Mouse (Mus musculus) heart, embryonic 14.5 days (tissue): ENCODE measurements at regions not wholly inside any gene's neighbourhood (a gene's known extent, or its start where the extent isn't known, plus 50 kb on each side); places are given as distances from the start of the nearest gene placed in this dataset.

Experiments
- ATAC-seq: fragments of 200-750 bp; cut with Nextera tagmentation; 2 replicates; pipeline ENCODE4 v1.8.0; 2017; ENCODE audit warnings: low read depth, moderate TSS enrichment; ENCODE audit not compliant: insufficient number of reproducible peaks, insufficient read depth, low FRiP score
- H3K27ac ChIP-seq, 2 experiments: fragments of 200-500 bp in 1 of 2; fragments of 300-500 bp in 1 of 2; sonication (generic) in 1 of 2; replicated peaks in 1 of 2; 2 replicates each; pipeline ENCODE4 v1.5.1; 2012 to 2014; ENCODE audit warnings: low read depth in 2 of 2, low read length in 2 of 2, control low read depth in 1 of 2, mild to moderate bottlenecking in 1 of 2, mixed read lengths in 1 of 2; ENCODE audit not compliant: control insufficient read depth in 1 of 2, insufficient read depth in 1 of 2
- H3K27me3 ChIP-seq: fragments of 300-500 bp; sonication (generic); 2 replicates; pipeline ENCODE4 v1.6.1; 2014; ENCODE audit warnings: mild to moderate bottlenecking, low read length, control low read depth; ENCODE audit not compliant: control insufficient read depth, insufficient read depth
- H3K36me3 ChIP-seq: fragments of 300-500 bp; sonication (generic); 2 replicates; pipeline ENCODE4 v1.6.1; 2014; ENCODE audit warnings: mild to moderate bottlenecking, control low read depth, low read length, mixed read lengths; ENCODE audit not compliant: control insufficient read depth, insufficient read depth
- H3K4me1 ChIP-seq, 2 experiments: fragments of 200-500 bp in 1 of 2; fragments of 300-500 bp in 1 of 2; sonication (generic) in 1 of 2; 2 replicates each; pipeline ENCODE4 v1.6.1; 2012 to 2014; ENCODE audit warnings: low read length in 2 of 2, control low read depth in 1 of 2, mixed read lengths in 1 of 2; ENCODE audit not compliant: control insufficient read depth in 2 of 2, insufficient read depth in 2 of 2
- H3K4me2 ChIP-seq: fragments of 300-500 bp; sonication (generic); 2 replicates; pipeline ENCODE4 v1.6.1; 2014; ENCODE audit warnings: mild to moderate bottlenecking, low read length
- H3K4me3 ChIP-seq, 2 experiments: fragments of 200-500 bp in 1 of 2; fragments of 300-500 bp in 1 of 2; sonication (generic) in 1 of 2; 2 replicates each; pipeline ENCODE4 v1.5.1; 2012 to 2014; ENCODE audit warnings: low read length in 2 of 2, mild to moderate bottlenecking in 2 of 2, control low read depth in 1 of 2, low read depth in 1 of 2, moderate library complexity in 1 of 2; ENCODE audit not compliant: control insufficient read depth in 1 of 2, insufficient read depth in 1 of 2
- H3K9ac ChIP-seq: fragments of 300-500 bp; sonication (generic); 2 replicates; pipeline ENCODE4 v1.6.1; 2014; ENCODE audit warnings: mild to moderate bottlenecking, low read length
- H3K9me3 ChIP-seq: fragments of 300-500 bp; sonication (generic); 2 replicates; pipeline ENCODE4 v1.6.1; 2016; ENCODE audit warnings: low read length, control low read depth; ENCODE audit not compliant: control insufficient read depth
- WGBS: fragments of 180-500 bp; shearing (Covaris S2); extraction: QIAGEN DNeasy Blood & Tissue Kit; methylation state at CpG from one replicate; pipeline ENCODE4 v1.1.7; 2014; 5-methylcytosine and 5-hydroxymethylcytosine counted together

- H3K27me3 ChIP-seq: no peaks in the 10 kb centered on the region
- no peaks in the 10 kb centered on the region for H3K36me3 ChIP-seq
- no peak overlapping the region for H3K27ac ChIP-seq
- no peak for ATAC-seq
- H3K4me1 ChIP-seq: no peaks in the 10 kb centered on the region; a peak in 1 of 4 replicates
- 78% methylated on average over 4 of the region's 4 CpGs for WGBS
- H3K4me2 ChIP-seq: no peak overlapping the region
- H3K4me3 ChIP-seq: no peak overlapping the region
- H3K9me3 ChIP-seq: no peaks in the 10 kb centered on the region
- no peak overlapping the region for H3K9ac ChIP-seq
These were observed 63.6 kb downstream of the 4930564D02Rik start for GRCm38 (mm10) chr3:105130228-105130627.

GRCm38 (mm10) chr3:105131053-105131452, 64.4 kb downstream of the 4930564D02Rik start:
- Histone ChIP-seq H3K4me3 (no peak overlapping the region), H3K27me3 (no peaks in the 10 kb centered on the region), H3K36me3 (no peaks in the 10 kb centered on the region), H3K9me3 (no peaks in the 10 kb centered on the region), H3K9ac (no peak overlapping the region), H3K27ac (no peak overlapping the region), H3K4me2 (no peak overlapping the region), H3K4me1 (no peaks in the 10 kb centered on the region; a peak in 1 of 4 replicates)
- no peak for ATAC-seq
- 84% methylated on average over 6 of the region's 6 CpGs for WGBS

- no peak for ATAC-seq
- Histone ChIP-seq H3K4me2 (no peak overlapping the region), H3K36me3 (no peaks in the 10 kb centered on the region), H3K4me1 (no peaks in the 10 kb centered on the region), H3K4me3 (no peak overlapping the region), H3K27ac (no peak overlapping the region), H3K9ac (no peak overlapping the region), H3K27me3 (no peaks in the 10 kb centered on the region), H3K9me3 (no peaks in the 10 kb centered on the region)
- 84% methylated on average over 4 of the region's 4 CpGs for WGBS
These were observed 66.4 kb downstream of the 4930564D02Rik start for GRCm38 (mm10) chr3:105133011-105133410.

- Histone ChIP-seq H3K27ac (no peak overlapping the region), H3K4me3 (no peak overlapping the region), H3K9ac (no peak overlapping the region), H3K4me1 (no peaks in the 10 kb centered on the region; a peak in 1 of 4 replicates), H3K4me2 (no peak overlapping the region), H3K27me3 (no peaks in the 10 kb centered on the region), H3K9me3 (no peaks in the 10 kb centered on the region), H3K36me3 (no peaks in the 10 kb centered on the region)
- WGBS: 77% methylated on average over 14 of the region's 14 CpGs
- no peak for ATAC-seq
These were observed 74.7 kb downstream of the 4930564D02Rik start for GRCm38 (mm10) chr3:105141170-105141971.

GRCm38 (mm10) chr3:105142631-105143030, 76.0 kb downstream of the 4930564D02Rik start:
- H3K4me2 ChIP-seq: no peak overlapping the region
- no peak for ATAC-seq
- H3K9ac ChIP-seq: no peak overlapping the region
- H3K27me3 ChIP-seq: no peaks in the 10 kb centered on the region
- no peak overlapping the region for H3K4me3 ChIP-seq
- H3K4me1 ChIP-seq: no peaks in the 10 kb centered on the region; a peak in 1 of 4 replicates
- no peaks in the 10 kb centered on the region for H3K36me3 ChIP-seq
- no peaks in the 10 kb centered on the region for H3K9me3 ChIP-seq
- H3K27ac ChIP-seq: no peak overlapping the region

GRCm38 (mm10) chr3:105151475-105152157, 85.0 kb downstream of the 4930564D02Rik start:
- no peaks in the 10 kb centered on the region for H3K36me3 ChIP-seq
- H3K9me3 ChIP-seq: no peaks in the 10 kb centered on the region
- H3K27me3 ChIP-seq: no peaks in the 10 kb centered on the region
- H3K4me3 ChIP-seq: no peak overlapping the region
- no peak overlapping the region for H3K27ac ChIP-seq
- peaks cover 12 to 14% of the 10 kb centered on the region in 2 experiments for H3K4me1 ChIP-seq
- H3K9ac ChIP-seq: no peak overlapping the region
- WGBS: 12% methylated on average over 11 of the region's 11 CpGs
- no peak overlapping the region for H3K4me2 ChIP-seq
- no peak for ATAC-seq

GRCm38 (mm10) chr3:105152158-105152541, 85.5 kb downstream of the 4930564D02Rik start:
- Histone ChIP-seq H3K4me1 (peaks cover 12 to 14% of the 10 kb centered on the region in 2 experiments), H3K4me3 (no peak overlapping the region), H3K36me3 (no peaks in the 10 kb centered on the region), H3K9me3 (no peaks in the 10 kb centered on the region), H3K4me2 (no peak overlapping the region), H3K9ac (no peak overlapping the region), H3K27me3 (no peaks in the 10 kb centered on the region), H3K27ac (no peak overlapping the region)
- WGBS: 13% methylated on average over 1 of the region's 1 CpGs
- no peak for ATAC-seq
